Mouse (Mus musculus): Measurements from ENCODE around the gene Ppp1r7. TPM values are rescaled to one million over a fixed set of nuclear protein-coding genes. Genes with fewer than 3 reads are reported as not detected.

Ppp1r7 gene
- polyA plus RNA-seq, 1 experiment from 2014 or later = 71.4 TPM

DNA sequence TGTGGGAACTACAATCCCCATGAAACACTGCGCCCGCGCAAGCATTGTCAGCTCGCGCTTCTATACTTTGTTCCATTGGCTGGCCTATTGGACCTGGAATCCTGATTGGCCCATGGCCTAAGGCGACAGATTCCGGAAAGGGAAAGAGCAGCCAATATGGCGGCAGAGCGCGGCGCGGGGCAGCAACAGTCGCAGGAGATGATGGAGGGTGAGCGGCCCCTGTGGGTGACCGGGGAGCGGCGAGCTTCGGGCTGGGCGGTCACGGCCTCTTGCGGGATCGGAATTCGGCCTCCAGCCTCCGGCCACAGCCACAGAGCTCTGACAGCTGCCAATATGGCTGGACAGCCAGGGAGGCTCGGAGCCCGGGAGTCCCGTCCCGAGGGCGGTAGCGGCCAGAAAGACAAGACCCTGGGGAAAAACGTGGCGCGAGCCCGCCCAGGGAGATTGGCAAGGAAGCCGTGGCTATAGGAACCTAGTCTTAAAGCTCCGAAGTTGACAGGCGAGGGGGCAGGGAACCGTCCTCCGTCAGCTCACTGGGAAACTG is 922 bp downstream of the Ppp1r7 start:
- Histone ChIP-seq H3K9me3 (ENCODE audit: control insufficient read depth, low read length) (no peaks in the 10 kb centered on the region), H3K9ac (ENCODE audit: low read length) (peak overlapping the region; percentile 92), H3K4me3 (ENCODE audit: low read length) (peak overlapping the region; percentile 98), H3K4me2 (ENCODE audit: low read depth, low read length) (peak overlapping the region; percentile 90), H3K27ac (ENCODE audit: low read length) (peak overlapping the region; percentile 27; the same call in 1 of the 2 replicates), H3K27me3 (ENCODE audit: control insufficient read depth, insufficient read depth, low read depth, low read length) (no peaks in the 10 kb centered on the region), H3K4me1 (replicated peaks; ENCODE audit: control insufficient read depth, insufficient read depth, low read length) (peaks cover 16% of the 10 kb centered on the region), H3K36me3 (ENCODE audit: control insufficient read depth, insufficient read depth, low read length) (peaks cover 9% of the 10 kb centered on the region)
- WGBS = under 1% methylated on average over 39 of the region's 39 CpGs
- peak; percentile 97 for ATAC-seq (ENCODE audit: low read depth)

DNA sequence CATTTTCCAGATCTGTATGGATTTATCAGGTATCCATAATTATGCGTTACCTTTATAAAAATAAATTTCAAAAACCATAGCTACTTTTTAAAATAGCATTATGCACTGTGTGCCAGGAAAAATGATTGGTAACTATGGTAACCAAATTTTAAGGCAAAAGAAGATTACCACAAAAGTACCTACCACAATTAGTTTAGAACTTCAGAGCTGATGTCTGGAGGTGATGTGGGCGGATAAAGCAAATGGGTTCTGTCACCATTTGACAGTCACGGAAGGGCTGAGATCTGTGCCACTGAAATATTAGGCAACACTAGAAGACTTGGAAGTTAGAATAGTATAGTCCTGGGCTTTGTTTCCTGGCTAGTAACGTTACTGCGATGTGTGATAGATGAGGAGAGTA is 4.5 kb downstream of the Ppp1r7 start:
- Histone ChIP-seq H3K4me3 (ENCODE audit: low read length) (no peak overlapping the region), H3K27me3 (ENCODE audit: control insufficient read depth, insufficient read depth, low read depth, low read length) (no peaks in the 10 kb centered on the region), H3K36me3 (ENCODE audit: control insufficient read depth, insufficient read depth, low read length) (peaks cover 21% of the 10 kb centered on the region), H3K9ac (ENCODE audit: low read length) (no peak overlapping the region), H3K4me2 (ENCODE audit: low read depth, low read length) (no peak overlapping the region), H3K27ac (ENCODE audit: low read length) (no peak overlapping the region), H3K9me3 (ENCODE audit: control insufficient read depth, low read length) (no peaks in the 10 kb centered on the region), H3K4me1 (replicated peaks; ENCODE audit: control insufficient read depth, insufficient read depth, low read length) (peaks cover 7% of the 10 kb centered on the region)
- no peak for ATAC-seq (ENCODE audit: low read depth)
- WGBS = 79% methylated on average over 5 of the region's 5 CpGs

DNA sequence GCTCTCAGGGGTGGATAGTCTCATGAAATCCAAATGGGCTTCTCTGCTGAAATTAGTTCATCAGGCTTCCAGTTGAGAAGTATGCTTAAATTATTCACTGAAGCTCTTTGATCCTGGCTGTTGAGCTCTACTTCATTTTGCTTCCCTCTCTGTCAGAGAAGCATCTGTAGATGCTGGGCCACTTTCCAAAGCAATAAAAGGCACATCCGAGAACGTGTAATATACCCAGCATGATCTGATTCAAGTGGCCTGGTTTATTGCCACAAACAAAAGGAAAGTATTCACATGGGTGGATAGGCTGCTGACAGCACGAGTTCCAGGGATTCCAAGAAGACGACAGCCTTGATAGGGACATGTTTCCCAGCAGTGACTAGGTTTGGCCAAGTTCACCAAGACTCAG is 7.0 kb downstream of the Ppp1r7 start:
- H3K4me2 ChIP-seq (ENCODE audit: low read depth, low read length) = no peak overlapping the region
- H3K9me3 ChIP-seq (ENCODE audit: control insufficient read depth, low read length) = no peaks in the 10 kb centered on the region
- H3K4me1 ChIP-seq (replicated peaks; ENCODE audit: control insufficient read depth, insufficient read depth, low read length) = peaks cover under 1% of the 10 kb centered on the region
- 82% methylated on average over 4 of the region's 4 CpGs for WGBS
- H3K9ac ChIP-seq (ENCODE audit: low read length) = no peak overlapping the region
- H3K36me3 ChIP-seq (ENCODE audit: control insufficient read depth, insufficient read depth, low read length) = peaks cover 39% of the 10 kb centered on the region
- no peak for ATAC-seq (ENCODE audit: low read depth)
- H3K4me3 ChIP-seq (ENCODE audit: low read length) = no peak overlapping the region
- no peak overlapping the region for H3K27ac ChIP-seq (ENCODE audit: low read length)
- no peaks in the 10 kb centered on the region for H3K27me3 ChIP-seq (ENCODE audit: control insufficient read depth, insufficient read depth, low read depth, low read length)

DNA sequence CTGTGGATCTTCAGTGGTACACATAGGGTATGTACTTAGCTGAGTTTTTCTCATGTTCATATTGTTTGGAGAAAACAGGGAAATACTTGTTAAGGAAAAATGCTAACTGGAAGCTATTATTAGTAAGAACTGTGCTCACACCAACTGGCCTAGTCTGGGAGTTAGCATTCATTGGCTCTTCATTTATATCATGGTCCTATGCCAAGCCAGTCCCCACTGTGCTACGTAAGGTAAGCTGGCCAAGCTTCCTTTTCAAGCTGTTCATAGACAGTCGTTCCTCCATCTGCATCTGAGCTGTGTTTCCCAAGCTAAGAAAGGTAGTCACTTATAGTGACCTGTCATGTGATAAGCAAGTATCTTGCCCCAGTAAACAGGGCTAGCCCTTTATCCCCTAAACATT is 10.1 kb downstream of the Ppp1r7 start:
- no peaks in the 10 kb centered on the region for H3K9me3 ChIP-seq (ENCODE audit: control insufficient read depth, low read length)
- no peak overlapping the region for H3K27ac ChIP-seq (ENCODE audit: low read length)
- ATAC-seq (ENCODE audit: low read depth) = no peak
- 87% methylated on average over 2 of the region's 2 CpGs for WGBS
- no peak overlapping the region for H3K4me3 ChIP-seq (ENCODE audit: low read length)
- H3K4me2 ChIP-seq (ENCODE audit: low read depth, low read length) = no peak overlapping the region
- no peaks in the 10 kb centered on the region for H3K27me3 ChIP-seq (ENCODE audit: control insufficient read depth, insufficient read depth, low read depth, low read length)
- no peaks in the 10 kb centered on the region for H3K4me1 ChIP-seq (replicated peaks; ENCODE audit: control insufficient read depth, insufficient read depth, low read length)
- peaks cover 36% of the 10 kb centered on the region for H3K36me3 ChIP-seq (ENCODE audit: control insufficient read depth, insufficient read depth, low read length)
- H3K9ac ChIP-seq (ENCODE audit: low read length) = no peak overlapping the region

DNA sequence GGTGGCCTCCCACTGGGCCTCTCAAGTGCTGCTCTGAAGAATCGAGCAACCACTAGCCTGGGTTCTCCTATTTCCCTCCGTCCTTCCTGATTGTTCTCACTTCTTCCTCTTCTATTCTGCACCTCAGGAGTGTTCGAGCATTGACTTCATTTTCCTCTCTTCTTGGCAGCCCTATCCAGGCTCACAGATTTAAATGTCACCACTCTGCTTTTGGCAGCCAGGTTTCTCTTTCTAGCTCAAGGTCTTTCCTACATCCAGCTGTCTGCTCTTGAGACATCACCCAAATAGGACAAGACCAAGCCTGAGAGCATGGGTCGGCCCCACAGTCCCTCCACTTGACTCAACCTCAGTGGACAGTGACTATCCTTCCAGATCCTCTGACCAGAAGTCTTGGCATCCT is 20.0 kb downstream of the Ppp1r7 start:
- Histone ChIP-seq H3K4me1 (replicated peaks; ENCODE audit: control insufficient read depth, insufficient read depth, low read length) (no peaks in the 10 kb centered on the region), H3K9me3 (ENCODE audit: control insufficient read depth, low read length) (no peaks in the 10 kb centered on the region), H3K9ac (ENCODE audit: low read length) (no peak overlapping the region), H3K27ac (ENCODE audit: low read length) (no peak overlapping the region), H3K27me3 (ENCODE audit: control insufficient read depth, insufficient read depth, low read depth, low read length) (no peaks in the 10 kb centered on the region), H3K4me2 (ENCODE audit: low read depth, low read length) (no peak overlapping the region), H3K36me3 (ENCODE audit: control insufficient read depth, insufficient read depth, low read length) (peaks cover 38% of the 10 kb centered on the region), H3K4me3 (ENCODE audit: low read length) (no peak overlapping the region)
- WGBS = 89% methylated on average over 4 of the region's 4 CpGs
- ATAC-seq (ENCODE audit: low read depth) = no peak

DNA sequence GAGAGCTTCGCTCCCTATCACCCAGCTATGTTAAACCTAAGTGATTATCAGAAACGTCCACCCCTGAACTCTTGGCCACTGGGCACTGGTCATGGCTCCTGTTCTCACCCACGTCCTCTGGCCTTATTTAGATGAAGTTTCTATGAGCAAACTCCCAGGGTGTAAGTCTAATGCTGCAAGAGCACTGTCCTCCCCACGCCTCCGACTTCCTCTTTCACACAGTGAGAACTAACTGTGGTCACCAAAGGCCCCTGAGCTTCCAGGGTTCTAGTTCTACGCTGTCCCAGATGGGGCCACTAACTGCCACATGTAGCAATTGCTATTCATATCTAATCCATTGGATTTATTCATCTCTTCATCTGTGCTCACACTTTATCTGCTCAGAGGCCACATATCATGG is 23.0 kb downstream of the Ppp1r7 start:
- Histone ChIP-seq H3K4me2 (ENCODE audit: low read depth, low read length) (no peak overlapping the region), H3K4me1 (replicated peaks; ENCODE audit: control insufficient read depth, insufficient read depth, low read length) (no peaks in the 10 kb centered on the region), H3K27ac (ENCODE audit: low read length) (no peak overlapping the region), H3K4me3 (ENCODE audit: low read length) (no peak overlapping the region), H3K27me3 (ENCODE audit: control insufficient read depth, insufficient read depth, low read depth, low read length) (no peaks in the 10 kb centered on the region), H3K36me3 (ENCODE audit: control insufficient read depth, insufficient read depth, low read length) (peaks cover 31% of the 10 kb centered on the region), H3K9me3 (ENCODE audit: control insufficient read depth, low read length) (no peaks in the 10 kb centered on the region), H3K9ac (ENCODE audit: low read length) (no peak overlapping the region)
- 92% methylated on average over 6 of the region's 6 CpGs for WGBS
- no peak for ATAC-seq (ENCODE audit: low read depth)

DNA sequence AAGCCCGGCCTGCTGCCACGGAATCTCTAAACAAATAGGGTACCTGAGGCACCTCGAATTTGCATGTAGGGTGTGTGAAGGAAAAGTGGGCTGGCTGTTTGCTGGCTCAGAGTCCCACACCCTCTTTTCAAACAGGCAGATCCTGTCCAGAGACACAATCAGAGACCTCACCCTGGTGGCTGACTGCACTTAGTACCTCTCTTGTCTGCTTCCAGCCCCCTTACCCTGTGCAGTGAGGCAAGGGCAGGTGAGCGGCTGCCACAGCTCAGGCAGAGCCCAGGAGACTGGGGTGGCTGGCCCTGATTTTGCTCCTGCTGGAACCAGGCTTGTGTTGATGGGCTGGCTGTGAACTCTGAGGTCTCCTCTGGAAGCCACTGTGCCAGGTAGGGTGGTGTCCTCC is 31.0 kb downstream of the Ppp1r7 start, which contains the start of gene Ano7:
Gene Ano7 (plus strand): TSS at position 266 of the 400 bp plus-strand sequence.
- H3K4me3 ChIP-seq (ENCODE audit: low read length) = no peak within 1 kb of the TSS
- H3K27me3 ChIP-seq (ENCODE audit: control insufficient read depth, insufficient read depth, low read depth, low read length) = no peaks in the 10 kb centered on the region
- H3K27ac ChIP-seq (ENCODE audit: low read length) = no peak within 1 kb of the TSS
- H3K4me2 ChIP-seq (ENCODE audit: low read depth, low read length) = no peak within 1 kb of the TSS
- ATAC-seq (ENCODE audit: low read depth) = no peak
- no peaks in the 10 kb centered on the region for H3K9me3 ChIP-seq (ENCODE audit: control insufficient read depth, low read length)
- H3K36me3 ChIP-seq (ENCODE audit: control insufficient read depth, insufficient read depth, low read length) = no peaks in the 10 kb centered on the region
- WGBS = 60% methylated on average over 4 of the region's 4 CpGs
- no peaks in the 10 kb centered on the region for H3K4me1 ChIP-seq (replicated peaks; ENCODE audit: control insufficient read depth, insufficient read depth, low read length)
- H3K9ac ChIP-seq (ENCODE audit: low read length) = no peak within 1 kb of the TSS

DNA sequence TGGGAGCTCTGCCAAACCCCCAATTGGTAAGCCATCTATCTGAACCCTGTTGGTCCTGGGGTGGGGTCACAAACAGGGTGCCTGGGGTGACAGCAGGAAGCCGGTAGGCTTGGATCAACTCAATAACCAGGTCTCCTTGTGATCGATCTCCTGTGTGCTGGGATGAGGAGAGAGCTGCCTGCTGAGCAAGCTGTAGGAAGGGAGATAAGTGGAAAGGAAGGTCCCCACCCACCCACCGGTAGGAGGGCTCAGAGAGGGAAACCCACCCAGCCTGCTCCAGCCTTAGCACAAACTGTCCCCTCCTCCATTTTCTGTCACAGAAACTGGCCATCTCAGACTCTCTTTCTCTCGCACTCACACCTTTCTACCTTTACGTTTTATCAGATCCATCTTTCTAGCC is 34.7 kb downstream of the Ppp1r7 start:
- Histone ChIP-seq H3K36me3 (ENCODE audit: control insufficient read depth, insufficient read depth, low read length) (no peaks in the 10 kb centered on the region), H3K27me3 (ENCODE audit: control insufficient read depth, insufficient read depth, low read depth, low read length) (no peaks in the 10 kb centered on the region), H3K27ac (ENCODE audit: low read length) (no peak overlapping the region), H3K9me3 (ENCODE audit: control insufficient read depth, low read length) (no peaks in the 10 kb centered on the region), H3K9ac (ENCODE audit: low read length) (no peak overlapping the region), H3K4me3 (ENCODE audit: low read length) (no peak overlapping the region), H3K4me2 (ENCODE audit: low read depth, low read length) (no peak overlapping the region), H3K4me1 (replicated peaks; ENCODE audit: control insufficient read depth, insufficient read depth, low read length) (no peaks in the 10 kb centered on the region)
- no peak for ATAC-seq (ENCODE audit: low read depth)
- 43% methylated on average over 5 of the region's 5 CpGs for WGBS

DNA sequence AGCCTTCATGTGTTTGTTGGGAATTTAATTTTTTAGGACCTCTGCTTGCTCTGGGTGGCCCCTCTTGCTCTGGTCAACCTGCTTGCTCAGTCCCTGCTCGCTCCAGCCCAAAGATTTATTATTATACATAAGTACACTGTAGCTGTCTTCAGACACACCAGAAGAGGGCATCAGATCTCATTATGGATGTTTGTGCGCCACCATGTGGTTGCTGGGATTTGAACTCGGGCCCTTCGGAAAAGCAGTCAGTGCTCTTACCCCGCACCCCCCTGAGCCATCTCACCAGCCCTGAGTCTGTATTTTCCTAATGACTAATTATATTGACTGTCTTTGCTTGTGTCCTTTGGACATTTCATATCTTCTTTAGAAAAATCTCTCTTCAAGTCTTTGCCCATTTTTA is 36.5 kb downstream of the Ppp1r7 start:
- Histone ChIP-seq H3K27ac (ENCODE audit: low read length) (no peak overlapping the region), H3K9me3 (ENCODE audit: control insufficient read depth, low read length) (no peaks in the 10 kb centered on the region), H3K4me3 (ENCODE audit: low read length) (no peak overlapping the region), H3K4me1 (replicated peaks; ENCODE audit: control insufficient read depth, insufficient read depth, low read length) (no peaks in the 10 kb centered on the region), H3K36me3 (ENCODE audit: control insufficient read depth, insufficient read depth, low read length) (no peaks in the 10 kb centered on the region), H3K27me3 (ENCODE audit: control insufficient read depth, insufficient read depth, low read depth, low read length) (no peaks in the 10 kb centered on the region), H3K9ac (ENCODE audit: low read length) (no peak overlapping the region), H3K4me2 (ENCODE audit: low read depth, low read length) (no peak overlapping the region)
- WGBS = 78% methylated on average over 5 of the region's 5 CpGs
- ATAC-seq (ENCODE audit: low read depth) = no peak

DNA sequence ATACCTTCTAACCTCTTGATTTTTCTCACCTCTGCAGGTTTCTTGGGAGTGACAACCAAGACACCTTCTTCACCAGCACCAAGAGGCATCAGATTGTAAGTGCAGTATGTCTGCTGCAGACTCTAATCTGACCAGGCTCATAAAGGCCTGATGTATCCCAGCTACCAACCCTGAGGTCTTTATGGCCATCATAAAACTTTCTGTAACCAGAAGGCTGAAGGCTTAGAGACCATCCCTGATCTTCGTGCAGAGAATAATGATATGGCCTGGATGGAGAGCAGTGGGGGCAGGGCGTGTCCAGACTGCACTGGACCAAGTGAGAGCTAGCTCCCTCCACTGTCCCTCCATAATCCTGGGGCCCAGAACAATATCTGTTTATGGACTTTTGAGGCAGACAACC is 44.5 kb downstream of the Ppp1r7 start:
- H3K9ac ChIP-seq (ENCODE audit: low read length) = no peak overlapping the region
- H3K4me2 ChIP-seq (ENCODE audit: low read depth, low read length) = no peak overlapping the region
- ATAC-seq (ENCODE audit: low read depth) = no peak
- H3K4me1 ChIP-seq (replicated peaks; ENCODE audit: control insufficient read depth, insufficient read depth, low read length) = no peaks in the 10 kb centered on the region
- H3K4me3 ChIP-seq (ENCODE audit: low read length) = no peak overlapping the region
- H3K27ac ChIP-seq (ENCODE audit: low read length) = no peak overlapping the region
- H3K36me3 ChIP-seq (ENCODE audit: control insufficient read depth, insufficient read depth, low read length) = no peaks in the 10 kb centered on the region
- no peaks in the 10 kb centered on the region for H3K27me3 ChIP-seq (ENCODE audit: control insufficient read depth, insufficient read depth, low read depth, low read length)
- no peaks in the 10 kb centered on the region for H3K9me3 ChIP-seq (ENCODE audit: control insufficient read depth, low read length)
- 76% methylated on average over 2 of the region's 2 CpGs for whole genome bisulfite sequencing
